Mouse (Mus musculus) forebrain, embryonic 16.5 days (tissue): ENCODE measurements around the gene Cep95. TPM values are rescaled to one million over a fixed set of nuclear protein-coding genes. Genes with fewer than 3 reads are reported as not detected.

Source experiments
- ATAC-seq: fragments of 200-750 bp; cut with Nextera tagmentation; 2 replicates; pipeline ENCODE4 v1.8.0; 2017; ENCODE audit warnings: mild to moderate bottlenecking, moderate library complexity
- H3K27ac ChIP-seq: fragments of 300-500 bp; sonication (generic); 2 replicates; pipeline ENCODE4 v1.5.1; 2014; ENCODE audit warnings: low read length, control low read depth
- H3K27me3 ChIP-seq: fragments of 300-500 bp; sonication (generic); replicated peaks from 2 replicates; pipeline ENCODE4 v1.6.1; 2014; ENCODE audit warnings: low read length; ENCODE audit not compliant: control insufficient read depth, insufficient read depth
- H3K36me3 ChIP-seq: fragments of 300-500 bp; sonication (generic); 2 replicates; pipeline ENCODE4 v1.6.1; 2014; ENCODE audit not compliant: control insufficient read depth, insufficient read depth
- H3K4me1 ChIP-seq: fragments of 300-500 bp; sonication (generic); replicated peaks from 2 replicates; pipeline ENCODE4 v1.6.1; 2014; ENCODE audit warnings: low read length; ENCODE audit not compliant: control insufficient read depth, insufficient read depth
- H3K4me2 ChIP-seq: fragments of 300-500 bp; sonication (generic); 2 replicates; pipeline ENCODE4 v1.6.1; 2014; ENCODE audit warnings: mild to moderate bottlenecking, low read length, control low read depth
- H3K4me3 ChIP-seq: fragments of 300-500 bp; sonication (generic); replicated peaks from 2 replicates; pipeline ENCODE4 v1.5.1; 2014; ENCODE audit warnings: mild to moderate bottlenecking, low read length, control low read depth
- H3K9ac ChIP-seq: fragments of 300-500 bp; sonication (generic); replicated peaks from 2 replicates; pipeline ENCODE4 v1.6.1; 2014; ENCODE audit warnings: low read depth, low read length, control low read depth
- H3K9me3 ChIP-seq: fragments of 300-500 bp; sonication (generic); 2 replicates; pipeline ENCODE4 v1.6.1; 2016; ENCODE audit warnings: low read length; ENCODE audit not compliant: control insufficient read depth
- WGBS: fragments of 180-500 bp; shearing (Covaris S2); extraction: QIAGEN DNeasy Blood & Tissue Kit; methylation state at CpG from one replicate; pipeline ENCODE4 v1.1.7; 2014; 5-methylcytosine and 5-hydroxymethylcytosine counted together
- polyA plus RNA-seq: library from polyadenylated mRNA; unstranded; fragments of >200 nt; fragmentation: Nextera tagmentation; extraction: Ambion mirVana; gene quantifications from 2 replicates; pipeline ENCODE4 v1.2.1, GENCODE M21; 2015

Gene Cep95
- polyA plus RNA-seq, 1 experiment from 2014 or later: 22.5 TPM

DNA sequence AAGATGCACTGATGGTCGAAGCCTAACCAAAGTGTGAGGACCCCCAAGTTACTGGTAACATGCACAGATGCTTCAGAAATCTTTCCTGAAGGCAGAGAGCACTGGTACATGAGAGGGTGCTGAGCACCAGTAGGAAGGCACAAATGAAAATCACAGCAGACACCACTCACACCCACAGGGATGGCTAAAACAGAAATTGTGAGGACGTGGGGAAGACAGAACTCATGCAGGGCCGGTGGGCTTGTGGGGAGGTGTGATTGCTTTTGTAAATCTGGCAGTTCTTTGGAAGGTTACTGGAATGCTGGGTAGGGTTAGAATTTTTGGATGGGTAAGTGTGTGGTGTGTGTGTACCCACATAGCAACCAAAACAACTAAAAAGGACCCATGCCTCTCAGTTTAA lies 28.1 kb downstream of the Cep95 start:
- Histone ChIP-seq H3K36me3 (peaks cover 15% of the 10 kb centered on the region), H3K9ac (no peak overlapping the region), H3K4me3 (no peak overlapping the region), H3K4me2 (no peak overlapping the region), H3K4me1 (peaks cover 12% of the 10 kb centered on the region), H3K27me3 (no peaks in the 10 kb centered on the region), H3K27ac (no peak overlapping the region), H3K9me3 (no peaks in the 10 kb centered on the region)
- no peak for ATAC-seq
- 71% methylated on average over 3 of the region's 3 CpGs for WGBS

DNA sequence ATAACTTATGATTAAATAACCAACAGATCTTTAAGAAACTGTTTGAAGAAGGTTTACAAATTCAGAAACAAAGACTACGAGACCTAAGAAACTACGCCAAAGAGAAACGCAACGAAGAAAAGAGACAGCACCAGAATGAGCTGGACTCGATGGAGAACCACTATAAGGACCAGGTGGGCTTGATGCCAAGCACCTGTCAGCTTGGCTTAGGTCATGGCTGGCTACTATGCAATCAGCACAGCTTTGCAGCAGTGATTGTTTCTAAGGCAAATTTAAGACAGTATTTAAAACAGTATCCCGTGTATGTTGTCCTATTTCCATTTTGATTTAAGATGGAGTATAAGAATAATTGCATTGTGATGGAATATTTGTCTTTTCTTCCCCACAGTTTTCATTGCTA lies 28.8 kb downstream of the Cep95 start:
- Histone ChIP-seq H3K36me3 (peaks cover 18% of the 10 kb centered on the region), H3K4me3 (no peak overlapping the region), H3K9me3 (no peaks in the 10 kb centered on the region), H3K9ac (no peak overlapping the region), H3K27me3 (no peaks in the 10 kb centered on the region), H3K4me1 (peaks cover 12% of the 10 kb centered on the region), H3K4me2 (no peak overlapping the region), H3K27ac (peak overlapping the region; percentile 28)
- ATAC-seq: 0 out of 2 replicates have a peak, but pooled peaks have one; percentile 50
- 39% methylated on average over 6 of the region's 6 CpGs for WGBS

DNA sequence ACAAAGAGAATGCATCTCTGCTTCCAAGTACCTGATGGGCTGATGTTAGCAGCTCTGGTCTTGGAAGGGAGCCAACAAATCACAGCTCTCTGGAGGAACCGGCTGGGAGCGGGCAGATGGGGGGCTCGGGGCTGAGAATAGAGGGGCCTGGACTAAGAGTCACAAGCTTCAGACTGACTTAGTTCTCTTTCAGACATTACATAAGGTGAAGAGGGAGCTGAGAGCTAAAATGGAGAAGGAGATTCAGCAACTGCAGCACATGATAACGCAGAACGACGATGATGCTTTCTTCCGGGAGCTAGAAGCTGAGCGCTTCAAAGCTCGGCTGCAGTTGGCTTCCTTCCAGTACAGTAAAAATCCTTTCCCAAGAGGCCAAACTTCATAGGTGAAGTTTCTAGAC lies 29.3 kb downstream of the Cep95 start:
- no peak overlapping the region for H3K4me2 ChIP-seq
- H3K4me1 ChIP-seq: peaks cover 12% of the 10 kb centered on the region
- no peaks in the 10 kb centered on the region for H3K9me3 ChIP-seq
- no peak overlapping the region for H3K9ac ChIP-seq
- 13% methylated on average over 9 of the region's 9 CpGs for WGBS
- H3K27ac ChIP-seq: peak overlapping the region; percentile 28
- peak; percentile 83 for ATAC-seq
- H3K4me3 ChIP-seq: no peak overlapping the region
- H3K27me3 ChIP-seq: no peaks in the 10 kb centered on the region
- peaks cover 18% of the 10 kb centered on the region for H3K36me3 ChIP-seq

DNA sequence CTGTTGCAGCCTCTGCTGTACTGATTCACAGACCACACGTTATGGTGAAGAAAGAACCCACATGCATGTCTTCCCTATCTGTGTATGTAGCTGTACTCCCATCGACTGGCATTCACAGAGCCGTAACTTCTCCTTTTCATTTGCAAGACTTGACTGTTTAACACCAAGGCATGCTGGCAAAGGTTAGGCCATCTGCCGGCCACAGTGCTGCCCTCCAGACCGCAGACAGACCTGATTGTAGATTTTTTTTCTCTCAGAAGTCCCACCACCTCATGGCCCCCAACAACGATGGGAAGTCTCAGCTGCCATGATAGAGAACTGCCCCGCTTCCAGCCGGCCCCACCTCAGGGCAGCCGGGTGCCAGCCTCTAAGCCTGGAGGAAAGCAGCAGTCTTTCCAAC lies 30.5 kb downstream of the Cep95 start:
- H3K36me3 ChIP-seq: peaks cover 12% of the 10 kb centered on the region
- WGBS: 88% methylated on average over 9 of the region's 9 CpGs

DNA sequence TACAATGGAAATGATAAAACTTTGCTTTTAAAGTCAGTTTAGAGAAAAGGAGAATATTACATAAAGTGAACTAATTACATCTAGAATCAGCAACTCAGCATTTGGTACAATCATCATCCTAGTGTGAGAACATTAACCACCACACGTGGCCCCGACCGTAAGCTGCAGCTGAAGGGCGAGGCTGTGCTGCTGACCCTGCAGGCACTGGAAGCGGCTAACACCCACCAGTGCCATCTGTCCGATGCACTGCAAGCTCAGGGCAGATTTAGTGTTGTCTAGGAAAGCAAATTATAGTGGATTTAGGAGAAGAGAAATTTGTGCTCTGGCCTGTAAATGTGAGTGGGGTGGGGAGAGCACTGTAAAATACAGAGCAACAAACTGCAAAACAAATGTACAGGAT lies 31.2 kb downstream of the Cep95 start:
- no peaks in the 10 kb centered on the region for H3K9me3 ChIP-seq
- H3K27me3 ChIP-seq: no peaks in the 10 kb centered on the region
- H3K27ac ChIP-seq: no peak overlapping the region
- H3K36me3 ChIP-seq: peaks cover 10% of the 10 kb centered on the region
- no peak overlapping the region for H3K4me3 ChIP-seq
- 66% methylated on average over 6 of the region's 6 CpGs for WGBS
- ATAC-seq: no peak
- H3K4me2 ChIP-seq: no peak overlapping the region
- H3K4me1 ChIP-seq: peaks cover 12% of the 10 kb centered on the region
- H3K9ac ChIP-seq: no peak overlapping the region

More for the DNA sequence above, 30.5 kb downstream of the Cep95 start:
- Histone ChIP-seq H3K27ac (no peak overlapping the region), H3K27me3 (no peaks in the 10 kb centered on the region), H3K4me3 (no peak overlapping the region), H3K4me1 (peaks cover 12% of the 10 kb centered on the region), H3K9ac (no peak overlapping the region), H3K9me3 (no peaks in the 10 kb centered on the region), H3K4me2 (no peak overlapping the region)
- no peak for ATAC-seq

DNA sequence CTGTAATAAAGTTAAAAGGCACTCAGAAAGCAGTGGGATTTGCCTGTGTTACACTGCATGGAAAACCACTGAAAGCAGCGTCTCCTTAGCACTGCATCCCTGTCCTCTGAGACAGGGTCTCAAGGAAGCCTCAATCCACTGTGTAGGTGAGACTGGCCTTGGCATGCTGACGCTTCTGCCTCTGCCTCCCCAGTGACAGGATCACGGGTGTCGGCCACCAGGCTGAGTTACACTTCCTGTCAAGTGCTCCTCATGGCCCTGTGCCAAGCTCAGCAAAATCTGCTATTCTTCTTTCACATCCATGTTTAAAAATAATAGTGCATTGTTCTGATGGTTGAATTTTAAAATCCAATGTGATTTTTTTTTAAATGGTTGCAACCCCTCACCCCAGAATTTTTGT lies 31.9 kb downstream of the Cep95 start:
- ATAC-seq: no peak
- Histone ChIP-seq H3K36me3 (peaks cover 8% of the 10 kb centered on the region), H3K4me3 (no peak overlapping the region), H3K4me1 (peaks cover 12% of the 10 kb centered on the region), H3K4me2 (no peak overlapping the region), H3K9me3 (no peaks in the 10 kb centered on the region), H3K27ac (no peak overlapping the region), H3K9ac (no peak overlapping the region), H3K27me3 (no peaks in the 10 kb centered on the region)
- WGBS: 54% methylated on average over 4 of the region's 4 CpGs

DNA sequence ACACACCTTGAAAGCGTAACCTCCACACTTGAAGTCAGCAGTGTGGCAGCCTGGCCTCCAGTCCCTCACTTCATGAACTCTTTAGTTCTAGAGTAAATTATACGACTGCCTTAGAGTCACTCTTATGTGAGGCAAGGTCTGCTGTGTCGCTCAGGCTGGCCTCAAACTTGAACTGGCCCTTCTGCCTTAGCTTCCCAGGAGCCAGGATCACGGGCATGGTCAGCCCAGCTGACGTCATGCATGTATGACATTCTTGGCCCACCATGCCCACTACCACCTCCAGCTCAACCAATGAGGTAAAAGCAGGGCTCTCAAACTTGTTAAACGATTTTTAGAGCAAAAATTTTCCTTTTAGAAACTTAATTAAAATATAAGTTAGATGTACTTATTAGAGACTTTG lies 32.3 kb downstream of the Cep95 start:
- H3K4me3 ChIP-seq: no peak overlapping the region
- H3K4me1 ChIP-seq: peaks cover 12% of the 10 kb centered on the region
- no peak for ATAC-seq
- peaks cover 8% of the 10 kb centered on the region for H3K36me3 ChIP-seq
- H3K4me2 ChIP-seq: no peak overlapping the region
- no peaks in the 10 kb centered on the region for H3K27me3 ChIP-seq
- H3K9me3 ChIP-seq: no peaks in the 10 kb centered on the region
- peak overlapping the region; percentile 21; the same call in 1 of the 2 replicates for H3K27ac ChIP-seq
- WGBS: 84% methylated on average over 6 of the region's 6 CpGs
- no peak overlapping the region for H3K9ac ChIP-seq

DNA sequence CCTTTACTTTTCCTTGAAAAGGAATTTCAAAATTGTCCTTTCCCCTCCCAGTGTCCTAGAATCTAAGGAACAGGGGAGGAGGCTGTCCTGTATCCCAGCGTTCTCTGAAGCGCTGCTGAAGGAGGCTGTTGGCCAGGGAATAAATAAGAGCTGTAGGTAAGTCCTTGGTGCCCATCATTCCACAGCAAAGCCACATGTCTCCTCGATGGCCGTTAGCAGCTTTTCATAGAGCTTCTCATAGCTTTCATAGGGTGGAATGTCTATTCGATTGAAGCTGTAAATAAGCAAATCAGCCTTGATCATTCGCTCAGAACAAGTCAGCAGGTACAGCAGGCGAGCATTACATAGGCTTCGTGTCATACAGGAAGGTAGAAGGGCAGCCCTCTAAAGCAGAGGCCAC lies 33.4 kb downstream of the Cep95 start:
- Histone ChIP-seq H3K9me3 (no peaks in the 10 kb centered on the region), H3K27me3 (no peaks in the 10 kb centered on the region), H3K4me1 (peaks cover 12% of the 10 kb centered on the region), H3K4me3 (no peak overlapping the region), H3K9ac (no peak overlapping the region), H3K36me3 (peaks cover 4% of the 10 kb centered on the region), H3K4me2 (no peak overlapping the region), H3K27ac (no peak overlapping the region)
- WGBS: 89% methylated on average over 8 of the region's 8 CpGs
- ATAC-seq: no peak

DNA sequence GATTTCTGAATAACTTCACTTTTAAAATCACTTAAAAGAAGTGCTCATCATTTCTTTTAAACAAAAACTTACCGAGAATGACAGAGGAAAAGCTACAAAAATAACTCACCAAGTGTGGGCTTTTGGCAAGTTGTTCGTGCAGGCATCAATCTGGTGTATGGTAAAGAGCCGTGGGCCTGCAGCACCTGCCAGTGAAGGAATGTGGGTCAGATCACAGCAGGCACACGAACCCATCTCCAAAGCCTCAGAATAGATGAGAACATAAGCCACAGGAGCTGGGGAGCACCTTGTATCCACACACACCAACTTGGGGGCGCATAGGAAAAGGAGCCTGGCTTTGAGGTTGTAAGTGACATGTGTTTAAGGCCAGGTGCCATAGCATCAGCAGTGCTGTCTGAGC lies 33.9 kb downstream of the Cep95 start:
- no peak overlapping the region for H3K9ac ChIP-seq
- H3K27me3 ChIP-seq: no peaks in the 10 kb centered on the region
- H3K27ac ChIP-seq: 0 out of 2 replicates have a peak overlapping the region, but pooled peaks have one; percentile 15
- 74% methylated on average over 5 of the region's 5 CpGs for WGBS
- no peak overlapping the region for H3K4me2 ChIP-seq
- H3K4me1 ChIP-seq: peaks cover 9% of the 10 kb centered on the region
- no peak overlapping the region for H3K4me3 ChIP-seq
- peaks cover 4% of the 10 kb centered on the region for H3K36me3 ChIP-seq
- no peaks in the 10 kb centered on the region for H3K9me3 ChIP-seq
- ATAC-seq: no peak

DNA sequence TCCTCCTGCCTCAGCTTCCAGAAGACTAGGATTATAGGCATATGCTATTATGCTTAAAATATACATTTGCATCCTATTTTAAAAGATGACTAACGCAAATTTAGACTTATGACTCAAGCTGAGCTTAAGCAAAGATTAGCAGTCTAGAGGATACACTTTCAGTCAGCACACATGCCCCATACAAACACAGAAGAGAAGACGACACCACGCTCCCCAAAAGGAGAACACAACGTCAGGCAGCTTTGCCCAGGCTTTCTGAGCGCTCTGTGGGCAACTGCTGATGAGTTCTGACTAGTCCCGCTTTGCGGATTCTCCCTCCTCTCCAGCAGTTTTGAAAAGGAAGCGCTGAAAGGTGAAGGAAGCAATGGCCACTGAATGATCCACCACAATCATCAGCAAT lies 34.7 kb downstream of the Cep95 start:
- Histone ChIP-seq H3K27me3 (no peaks in the 10 kb centered on the region), H3K27ac (no peak overlapping the region), H3K4me1 (0 out of 2 replicates have a peak, but pooled peaks cover 2% of the 10 kb centered on the region), H3K4me3 (no peak overlapping the region), H3K9ac (no peak overlapping the region), H3K36me3 (peaks cover 10% of the 10 kb centered on the region), H3K4me2 (no peak overlapping the region), H3K9me3 (no peaks in the 10 kb centered on the region)
- no peak for ATAC-seq
- WGBS: 92% methylated on average over 8 of the region's 8 CpGs
